Mouse (Mus musculus) B cell, adult 67 days (primary cell): ENCODE data around the gene Pth. TPM values are rescaled to one million over a fixed set of nuclear protein-coding genes. Genes with fewer than 3 reads are reported as not detected.

ENCODE experiments used
- total RNA-seq, 2 experiments: library from RNA; stranded (reverse); gene quantifications; 4 replicates each; pipeline ENCODE4 v1.2.4; 2023

The Pth gene
- total RNA-seq: not detected

GRCm38 (mm10) chr7:113388470-113388869 is at the start of gene Pth:
Gene Pth, minus strand, starts transcription at chr7:113388570.

GRCm38 (mm10) chr7:113368746-113369619 is 19.4 kb downstream of the Pth start, which contains the start of gene Btbd10:
Gene Btbd10, minus strand, starts transcription at chr7:113369392.

Other genes starting within 250 kb of the Pth start
- 10 to 100 TPM; 29.6 to 29.9 TPM for gene Arntl, start 181.1 kb downstream of the Pth start, total RNA-seq
- 10 to 100 TPM; 17.6 to 28.2 TPM for gene Btbd10, start 19.2 kb downstream of the Pth start, total RNA-seq
- gene Far1, start 125.3 kb upstream of the Pth start, total RNA-seq: 100 to 1,000 TPM; 167 to 181 TPM